Mouse (Mus musculus): ENCODE results near the gene Olfr548-ps1. TPM values are rescaled to one million over a fixed set of nuclear protein-coding genes. Genes with fewer than 3 reads are reported as not detected.

The Olfr548-ps1 gene
- polyA plus RNA-seq, 1 experiment from 2014 or later = not detected

DNA sequence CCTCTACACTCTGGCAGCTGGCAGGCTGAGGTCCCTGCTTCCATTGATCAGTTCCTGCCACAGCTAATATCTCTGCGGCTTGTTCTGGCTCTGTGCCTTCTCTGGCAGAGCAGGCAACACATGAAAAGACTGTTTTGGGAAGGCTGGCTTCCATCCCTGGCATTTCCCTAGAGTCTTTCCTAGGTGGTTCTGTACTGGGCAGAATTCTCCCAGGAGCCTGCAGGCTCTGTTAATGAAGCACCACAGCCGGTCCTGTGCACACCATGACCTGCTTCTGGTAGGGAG lies 23.7 kb upstream of the Olfr548-ps1 start:
- WGBS = 57% methylated on average over 2 of the region's 2 CpGs
- ATAC-seq (ENCODE audit: low FRiP score) = no peak
- Histone ChIP-seq H3K4me1 (peaks cover 19% of the 10 kb centered on the region), H3K36me3 (no peaks in the 10 kb centered on the region), H3K4me2 (no peak overlapping the region), H3K9me3 (replicated peaks) (no peaks in the 10 kb centered on the region), H3K9ac (replicated peaks) (no peak overlapping the region), H3K4me3 (replicated peaks) (no peak overlapping the region), H3K27me3 (replicated peaks) (peaks cover 11% of the 10 kb centered on the region), H3K27ac (replicated peaks) (no peak overlapping the region)

DNA sequence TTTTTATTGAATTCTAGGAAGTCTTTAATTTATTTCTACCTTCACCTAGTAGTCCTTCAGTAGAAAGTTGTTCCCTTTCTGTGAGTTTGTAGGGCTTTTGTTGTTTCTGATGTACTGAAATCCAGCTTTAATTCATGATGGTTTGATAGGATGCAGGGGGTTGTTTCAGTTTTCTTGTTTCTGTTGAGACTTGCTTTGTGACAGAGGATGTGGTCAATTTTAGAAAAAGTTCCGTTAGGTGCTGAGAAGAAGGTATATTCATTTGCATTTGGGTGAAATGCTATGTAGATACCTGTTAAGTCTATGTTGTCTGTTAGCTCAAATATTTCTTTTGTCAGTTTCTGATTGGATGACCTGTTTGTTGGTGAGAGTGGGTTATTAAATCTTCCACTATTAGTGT lies 11.6 kb upstream of the Olfr548-ps1 start:
- Histone ChIP-seq H3K27ac (replicated peaks) (no peak overlapping the region), H3K36me3 (no peaks in the 10 kb centered on the region), H3K9ac (replicated peaks) (no peak overlapping the region), H3K27me3 (replicated peaks) (no peaks in the 10 kb centered on the region), H3K9me3 (replicated peaks) (no peaks in the 10 kb centered on the region), H3K4me2 (no peak overlapping the region), H3K4me3 (replicated peaks) (no peak overlapping the region), H3K4me1 (no peaks in the 10 kb centered on the region)
- no peak for ATAC-seq (ENCODE audit: low FRiP score)
- WGBS = 84% methylated on average over 1 of the region's 1 CpGs

DNA sequence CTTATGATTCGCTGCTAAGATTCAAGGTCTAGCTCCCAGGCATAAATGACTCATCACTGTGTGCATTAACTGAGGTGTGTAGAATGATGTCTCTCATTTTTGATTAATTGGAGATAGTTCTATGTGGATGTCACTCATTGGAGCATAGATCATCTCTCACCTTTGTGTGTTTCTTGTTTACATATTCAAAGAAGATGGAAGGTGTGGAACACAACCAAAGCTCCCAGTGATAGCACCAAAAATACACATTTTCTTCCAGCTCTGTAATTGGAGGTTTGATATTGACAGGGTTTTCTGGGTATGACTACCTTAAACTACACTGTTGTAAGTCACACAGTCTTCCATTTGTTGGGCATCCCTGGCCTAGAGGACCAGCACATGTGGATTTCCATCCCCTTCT lies 6.2 kb upstream of the Olfr548-ps1 start, which contains the start of gene Olfr547:
TSS of gene Olfr547 (plus strand) at position 301 of the 400 bp plus-strand sequence.
- Histone ChIP-seq H3K4me1 (no peaks in the 10 kb centered on the region), H3K36me3 (no peaks in the 10 kb centered on the region), H3K9ac (replicated peaks) (no peak within 1 kb of the TSS), H3K4me3 (replicated peaks) (no peak within 1 kb of the TSS), H3K27me3 (replicated peaks) (no peaks in the 10 kb centered on the region), H3K27ac (replicated peaks) (no peak within 1 kb of the TSS), H3K4me2 (no peak within 1 kb of the TSS), H3K9me3 (replicated peaks) (no peaks in the 10 kb centered on the region)
- no peak for ATAC-seq (ENCODE audit: low FRiP score)
- 85% methylated on average over 1 of the region's 1 CpGs for WGBS

DNA sequence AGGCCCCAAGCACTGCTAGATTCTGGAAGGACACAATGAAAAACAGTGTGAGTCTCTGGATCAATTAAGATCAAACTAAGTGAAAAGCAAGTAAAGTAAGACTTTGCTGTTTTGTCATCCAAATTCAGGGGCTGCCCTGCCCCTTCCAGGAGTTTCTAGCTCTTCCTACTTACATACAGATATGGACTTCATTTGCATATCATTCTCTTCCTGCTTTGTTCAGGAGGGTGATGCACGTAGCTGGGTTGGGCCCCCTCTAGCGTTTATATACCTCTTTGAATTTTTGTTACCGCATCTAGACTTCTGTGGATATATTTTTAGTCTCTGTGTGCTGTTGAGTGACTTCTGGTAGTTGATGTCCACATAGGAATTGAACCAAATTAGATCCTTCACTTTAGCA lies 555 bp downstream of the Olfr548-ps1 start:
- H3K36me3 ChIP-seq = no peaks in the 10 kb centered on the region
- H3K9me3 ChIP-seq (replicated peaks) = no peaks in the 10 kb centered on the region
- H3K27me3 ChIP-seq (replicated peaks) = no peaks in the 10 kb centered on the region
- ATAC-seq (ENCODE audit: low FRiP score) = no peak
- no peak overlapping the region for H3K4me2 ChIP-seq
- no peaks in the 10 kb centered on the region for H3K4me1 ChIP-seq
- H3K4me3 ChIP-seq (replicated peaks) = no peak overlapping the region
- H3K9ac ChIP-seq (replicated peaks) = no peak overlapping the region
- WGBS = 66% methylated on average over 3 of the region's 3 CpGs
- no peak overlapping the region for H3K27ac ChIP-seq (replicated peaks)

DNA sequence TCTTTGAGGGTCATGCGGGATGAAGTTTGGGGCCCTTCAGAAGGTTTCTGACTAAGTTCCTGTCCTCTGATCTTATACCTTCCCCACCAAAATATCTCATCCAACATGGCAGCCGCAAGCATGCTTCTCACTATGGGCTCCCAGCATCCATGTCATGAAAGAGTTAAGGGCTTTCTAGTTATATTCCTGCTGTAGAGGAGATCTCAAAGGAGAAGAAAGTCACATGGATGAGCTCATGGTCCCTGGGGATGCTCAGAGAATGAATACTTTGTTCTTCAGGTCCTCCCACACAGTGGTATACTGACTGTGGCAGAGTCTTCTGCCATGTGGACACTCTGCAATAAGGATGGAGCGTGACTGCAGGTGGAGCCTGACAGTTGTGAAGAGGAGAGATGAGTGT lies 8.9 kb downstream of the Olfr548-ps1 start, which contains the start of gene Olfr549:
TSS of gene Olfr549 (plus strand) at position 301 of the 400 bp plus-strand sequence.
- H3K27me3 ChIP-seq (replicated peaks) = no peaks in the 10 kb centered on the region
- no peak for ATAC-seq (ENCODE audit: low FRiP score)

DNA sequence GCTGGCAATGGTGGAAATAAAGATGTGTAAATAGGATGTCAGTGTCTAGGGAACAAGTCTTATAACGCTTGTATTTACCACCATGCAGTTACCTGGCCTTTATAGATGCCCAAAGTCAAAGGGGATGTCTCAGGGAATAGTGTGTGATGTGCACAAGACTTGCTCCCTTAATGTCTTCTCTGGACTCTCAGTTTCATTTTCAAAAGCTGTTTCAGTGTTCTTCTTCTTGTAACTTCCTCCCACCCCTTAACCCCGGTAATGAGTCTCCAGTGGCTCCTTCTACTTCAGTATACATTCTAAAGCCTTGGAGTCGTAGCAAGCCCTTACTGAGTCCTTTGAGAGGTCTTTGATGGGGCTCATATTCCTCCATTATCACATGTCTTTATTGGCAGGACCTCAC lies 12.6 kb downstream of the Olfr548-ps1 start:
- no peaks in the 10 kb centered on the region for H3K9me3 ChIP-seq (replicated peaks)
- H3K27ac ChIP-seq (replicated peaks) = no peak overlapping the region
- ATAC-seq (ENCODE audit: low FRiP score) = no peak
- H3K4me3 ChIP-seq (replicated peaks) = no peak overlapping the region
- H3K4me2 ChIP-seq = no peak overlapping the region
- no peaks in the 10 kb centered on the region for H3K4me1 ChIP-seq
- 73% methylated on average over 3 of the region's 3 CpGs for WGBS
- no peaks in the 10 kb centered on the region for H3K27me3 ChIP-seq (replicated peaks)
- H3K9ac ChIP-seq (replicated peaks) = no peak overlapping the region
- H3K36me3 ChIP-seq = no peaks in the 10 kb centered on the region

More for the DNA sequence above, 8.9 kb downstream of the Olfr548-ps1 start, which contains the start of gene Olfr549:
- Histone ChIP-seq H3K4me2 (no peak within 1 kb of the TSS), H3K9me3 (replicated peaks) (no peaks in the 10 kb centered on the region), H3K36me3 (no peaks in the 10 kb centered on the region), H3K4me1 (no peaks in the 10 kb centered on the region), H3K27ac (replicated peaks) (no peak within 1 kb of the TSS), H3K9ac (replicated peaks) (no peak within 1 kb of the TSS), H3K4me3 (replicated peaks) (no peak within 1 kb of the TSS)
- 96% methylated on average over 3 of the region's 3 CpGs for WGBS

DNA sequence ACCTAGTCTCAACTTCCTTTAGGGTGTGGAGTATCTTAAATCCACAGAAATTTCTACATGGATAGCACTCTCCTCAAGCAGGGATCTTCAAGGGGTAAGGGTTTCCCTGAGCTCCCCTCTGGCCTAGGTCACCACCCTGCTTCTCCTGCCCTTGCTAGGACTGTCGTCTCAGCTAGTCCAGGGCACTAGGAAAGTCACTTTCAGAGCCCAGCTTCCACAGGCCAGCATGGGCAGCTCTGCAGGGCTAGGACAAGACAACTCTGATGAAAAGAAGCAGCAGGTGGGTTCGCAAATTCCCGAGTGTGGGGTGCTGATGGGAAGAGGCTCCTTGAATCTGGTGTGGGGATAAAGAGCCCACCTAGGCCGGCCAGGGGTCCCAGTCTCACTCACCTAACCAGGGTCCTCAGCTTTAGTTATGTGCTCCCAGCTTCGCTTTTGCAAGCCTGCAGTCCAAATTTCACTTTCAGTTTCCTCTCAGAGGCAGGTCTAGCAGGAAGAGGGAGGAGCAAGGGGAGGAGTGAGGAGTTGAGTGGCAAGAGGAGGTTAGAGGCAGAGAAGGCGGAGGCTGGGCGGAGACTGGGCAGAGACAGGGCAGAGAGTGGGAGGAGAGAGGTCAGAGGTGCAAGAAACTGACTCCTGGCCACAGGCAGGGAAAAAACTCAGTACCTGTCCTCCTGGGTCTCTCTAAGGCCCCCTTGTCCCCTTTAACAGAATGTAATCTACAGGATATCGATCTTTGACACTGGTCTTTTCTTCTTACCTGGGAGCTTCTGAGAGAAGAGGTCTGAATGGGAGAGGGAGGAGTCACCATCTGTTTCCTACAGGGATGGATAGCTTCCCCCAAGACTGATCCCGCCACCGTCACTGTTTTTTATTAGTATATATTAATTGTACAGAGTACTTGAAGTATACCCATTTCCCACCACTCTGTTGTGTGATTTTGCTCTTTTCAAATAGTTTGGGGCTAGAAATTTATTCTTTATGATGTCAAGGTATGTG lies 24.6 kb downstream of the Olfr548-ps1 start, which contains the start of gene Trim21:
TSS of gene Trim21 (minus strand) at position 488 of the 999 bp plus-strand sequence.
- no peaks in the 10 kb centered on the region for H3K27me3 ChIP-seq (replicated peaks)
- no peaks in the 10 kb centered on the region for H3K4me1 ChIP-seq
- H3K27ac ChIP-seq (replicated peaks) = no peak within 1 kb of the TSS
- 19% methylated on average over 10 of the region's 10 CpGs for WGBS
- peak within 1 kb of the TSS; percentile 50 for H3K4me2 ChIP-seq
- H3K9ac ChIP-seq (replicated peaks) = no peak within 1 kb of the TSS; the same call in 1 of the 2 replicates
- no peaks in the 10 kb centered on the region for H3K9me3 ChIP-seq (replicated peaks)
- H3K4me3 ChIP-seq (replicated peaks) = peak within 1 kb of the TSS; percentile 38
- peak; percentile 63; the same call in 1 of the 2 replicates for ATAC-seq (ENCODE audit: low FRiP score)
- no peaks in the 10 kb centered on the region for H3K36me3 ChIP-seq

DNA sequence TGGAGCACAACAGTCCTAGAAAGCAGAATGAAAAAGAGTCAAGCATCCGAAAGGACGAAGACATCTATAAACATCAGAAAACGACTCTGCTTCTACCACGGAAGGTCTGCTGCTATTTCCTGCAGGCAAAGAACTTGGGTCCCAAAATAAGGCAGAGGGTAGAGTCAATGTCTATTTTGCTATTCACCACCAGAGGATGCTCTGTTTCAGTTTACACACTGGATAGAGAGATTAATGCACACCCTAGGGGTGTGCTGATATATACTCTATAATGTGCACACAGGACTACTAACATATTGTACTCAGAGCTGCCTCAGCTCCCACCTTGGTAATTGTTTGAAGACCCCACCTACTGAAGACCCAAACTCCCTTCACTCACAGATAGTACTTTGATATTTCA lies 25.5 kb downstream of the Olfr548-ps1 start:
- Histone ChIP-seq H3K27ac (replicated peaks) (no peak overlapping the region), H3K9me3 (replicated peaks) (no peaks in the 10 kb centered on the region), H3K36me3 (no peaks in the 10 kb centered on the region), H3K27me3 (replicated peaks) (no peaks in the 10 kb centered on the region), H3K4me1 (no peaks in the 10 kb centered on the region), H3K4me3 (replicated peaks) (no peak overlapping the region), H3K9ac (replicated peaks) (no peak overlapping the region), H3K4me2 (no peak overlapping the region)
- 92% methylated on average over 4 of the region's 4 CpGs for WGBS
- no peak for ATAC-seq (ENCODE audit: low FRiP score)

DNA sequence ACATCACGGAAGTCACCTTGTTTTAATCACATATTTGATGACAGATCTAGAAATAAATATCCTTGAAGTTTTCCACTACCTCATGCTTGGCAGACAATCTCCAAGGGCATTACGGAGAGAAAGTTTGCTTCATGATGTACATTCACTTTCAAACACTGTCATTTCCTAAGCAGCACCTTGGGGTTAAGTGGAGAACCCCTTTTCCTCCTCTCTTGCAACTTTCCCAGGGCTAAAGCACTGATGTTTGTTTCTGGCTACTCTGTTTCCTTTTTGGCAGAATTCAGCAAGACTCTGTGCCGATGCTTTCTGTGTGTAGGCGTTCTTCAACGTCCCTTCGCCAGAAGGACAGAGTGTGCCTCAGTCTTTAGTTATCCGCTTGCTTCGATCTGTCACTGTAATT lies 30.4 kb downstream of the Olfr548-ps1 start, which contains the start of gene Olfr550:
TSS of gene Olfr550 (plus strand) at position 301 of the 400 bp plus-strand sequence.
- Histone ChIP-seq H3K9me3 (replicated peaks) (no peaks in the 10 kb centered on the region), H3K4me2 (no peak within 1 kb of the TSS), H3K36me3 (no peaks in the 10 kb centered on the region), H3K9ac (replicated peaks) (no peak within 1 kb of the TSS), H3K27ac (replicated peaks) (no peak within 1 kb of the TSS), H3K4me3 (replicated peaks) (no peak within 1 kb of the TSS), H3K27me3 (replicated peaks) (no peaks in the 10 kb centered on the region), H3K4me1 (no peaks in the 10 kb centered on the region)
- ATAC-seq (ENCODE audit: low FRiP score) = no peak
- WGBS = 93% methylated on average over 8 of the region's 8 CpGs

DNA sequence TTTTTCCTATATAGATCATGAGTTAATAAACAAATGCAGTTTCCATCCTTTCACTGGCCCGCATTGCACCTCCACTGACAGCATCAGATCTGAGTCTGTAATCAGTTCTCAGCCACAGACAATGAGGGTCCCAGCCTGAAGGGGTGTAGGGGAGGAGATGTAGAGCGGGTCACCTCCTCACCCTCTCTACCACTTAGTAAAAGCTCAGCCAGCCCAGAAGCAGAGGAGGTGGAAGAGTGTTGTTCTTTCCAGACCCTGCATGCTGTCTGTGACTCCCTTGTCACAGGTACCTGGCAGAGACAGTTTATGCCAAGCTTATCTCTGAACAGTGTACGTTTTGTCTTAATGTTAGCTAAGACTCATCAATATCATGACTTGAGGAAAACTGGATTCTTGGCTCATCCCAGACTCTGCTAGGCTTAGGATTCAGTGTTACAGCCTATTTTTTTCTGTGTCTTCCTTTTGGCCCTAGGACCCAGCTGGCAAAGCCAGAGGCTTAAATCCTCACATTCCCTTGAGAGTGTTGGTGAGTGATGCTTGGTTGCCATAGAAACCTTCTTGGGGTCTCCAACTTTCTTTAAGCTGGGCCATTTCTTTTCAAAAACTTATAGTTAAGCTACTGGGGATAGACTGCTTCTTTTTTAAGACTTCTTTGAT lies 32.6 kb downstream of the Olfr548-ps1 start:
- Histone ChIP-seq H3K27me3 (replicated peaks) (no peaks in the 10 kb centered on the region), H3K4me2 (no peak overlapping the region), H3K36me3 (no peaks in the 10 kb centered on the region), H3K9me3 (replicated peaks) (no peaks in the 10 kb centered on the region), H3K4me3 (replicated peaks) (no peak overlapping the region), H3K27ac (replicated peaks) (no peak overlapping the region), H3K9ac (replicated peaks) (no peak overlapping the region), H3K4me1 (no peaks in the 10 kb centered on the region)
- WGBS = 59% methylated on average over 3 of the region's 3 CpGs
- no peak for ATAC-seq (ENCODE audit: low FRiP score)

DNA sequence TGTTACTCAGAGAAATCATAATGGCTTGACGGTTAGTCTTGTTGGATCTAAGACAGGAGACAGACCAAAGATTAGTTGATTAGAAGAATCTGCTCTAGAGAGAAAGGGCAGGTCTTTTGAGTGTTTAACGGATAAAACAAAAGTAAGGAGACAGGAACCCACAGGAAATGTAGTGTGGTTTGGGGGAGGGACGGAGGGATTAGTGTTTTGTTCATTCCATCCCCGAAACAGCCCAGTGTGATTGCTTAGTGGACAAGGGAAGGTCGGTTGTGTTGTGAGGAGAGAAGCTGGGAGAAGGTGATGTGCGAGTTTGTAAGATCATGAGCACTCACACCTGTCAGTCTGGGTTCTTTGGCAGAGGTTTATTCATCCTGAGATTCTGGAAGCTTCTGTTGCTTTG lies 35.3 kb downstream of the Olfr548-ps1 start:
- no peak overlapping the region for H3K9ac ChIP-seq (replicated peaks)
- no peaks in the 10 kb centered on the region for H3K9me3 ChIP-seq (replicated peaks)
- H3K4me2 ChIP-seq = no peak overlapping the region
- ATAC-seq (ENCODE audit: low FRiP score) = no peak
- H3K27me3 ChIP-seq (replicated peaks) = no peaks in the 10 kb centered on the region
- no peak overlapping the region for H3K27ac ChIP-seq (replicated peaks)
- no peaks in the 10 kb centered on the region for H3K4me1 ChIP-seq
- H3K36me3 ChIP-seq = no peaks in the 10 kb centered on the region
- WGBS = 79% methylated on average over 6 of the region's 6 CpGs
- H3K4me3 ChIP-seq (replicated peaks) = no peak overlapping the region

DNA sequence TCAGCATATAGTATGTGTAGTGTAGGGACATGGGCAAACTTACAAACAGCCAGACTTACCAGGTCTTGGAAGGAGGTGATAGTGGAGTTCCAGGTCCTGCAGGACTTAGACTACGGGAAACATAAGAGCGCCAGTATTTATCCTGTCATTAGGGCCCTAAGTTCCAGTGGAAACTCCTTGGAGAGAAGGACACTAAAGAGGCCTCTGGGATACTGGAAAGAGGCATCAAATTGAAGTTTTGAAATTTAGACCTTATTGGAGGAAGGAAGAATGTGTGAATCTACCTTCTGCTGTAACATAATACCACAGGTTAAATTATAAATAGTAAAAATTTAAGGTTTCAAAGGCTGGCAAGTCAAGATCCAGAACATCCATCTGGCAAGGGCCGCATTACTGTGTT lies 51.1 kb downstream of the Olfr548-ps1 start, which contains the start of gene Olfr551:
TSS of gene Olfr551 (minus strand) at position 101 of the 400 bp plus-strand sequence.
- no peak for ATAC-seq (ENCODE audit: low FRiP score)
- WGBS = 91% methylated on average over 3 of the region's 3 CpGs
- Histone ChIP-seq H3K4me1 (no peaks in the 10 kb centered on the region), H3K4me2 (no peak within 1 kb of the TSS), H3K9me3 (replicated peaks) (no peaks in the 10 kb centered on the region), H3K9ac (replicated peaks) (no peak within 1 kb of the TSS), H3K4me3 (replicated peaks) (no peak within 1 kb of the TSS), H3K36me3 (no peaks in the 10 kb centered on the region), H3K27ac (replicated peaks) (no peak within 1 kb of the TSS), H3K27me3 (replicated peaks) (no peaks in the 10 kb centered on the region)
